Mouse (Mus musculus) adrenal gland, postnatal 36 days (tissue): Measurements from ENCODE around the gene Alkbh4. TPM values are rescaled to one million over a fixed set of nuclear protein-coding genes. Genes with fewer than 3 reads are reported as not detected.
"Not testable (repeated sequence)": the region's sequence is repeated elsewhere in the genome, so short reads cannot be mapped to it uniquely, and the experiment has no call there.

ENCODE experiments used
- DNase-seq, 2 experiments: peaks; one replicate each; pipeline ENCODE4 v3.0.0; 2021; ENCODE audit warnings: mixed read lengths in 1 of 2
- long read RNA-seq, 2 experiments: library from polyadenylated mRNA; stranded (forward); transcript quantifications; one replicate each; pipeline ENCODE4 v2.0.0; 2021; ENCODE audit warnings: borderline sequencing depth in 2 of 2
- total RNA-seq, 2 experiments: library from RNA; stranded (reverse); gene quantifications; 2 replicates each; pipeline ENCODE4 v1.2.3; 2021

Alkbh4 gene
- total RNA-seq = 1 to 10 TPM; 6.8 to 7.5 TPM
- long read RNA-seq, experiment 1, transcript Alkbh4-201 (3 exons, 1,773 nt) = major isoform, 11 of 15 reads
- long read RNA-seq, experiment 1, partial matches to known transcripts = 1 of 15 reads
- long read RNA-seq, experiment 1, other reads (novel, unspliced or antisense) = 2 of 15 reads
- long read RNA-seq, experiment 2, partial matches to known transcripts = 1 of 5 reads
- long read RNA-seq, experiment 2, other reads (novel, unspliced or antisense) = 2 of 5 reads

- peak; percentile 97 for DNase-seq
Measured at GRCm38 (mm10) chr5:136135571-136136291, at the start of gene Alkbh4, which contains the start of gene Lrwd1. TSS of gene Alkbh4 (plus strand) at chr5:136136146. TSS of gene Lrwd1 (minus strand) at chr5:136136074.

DNA sequence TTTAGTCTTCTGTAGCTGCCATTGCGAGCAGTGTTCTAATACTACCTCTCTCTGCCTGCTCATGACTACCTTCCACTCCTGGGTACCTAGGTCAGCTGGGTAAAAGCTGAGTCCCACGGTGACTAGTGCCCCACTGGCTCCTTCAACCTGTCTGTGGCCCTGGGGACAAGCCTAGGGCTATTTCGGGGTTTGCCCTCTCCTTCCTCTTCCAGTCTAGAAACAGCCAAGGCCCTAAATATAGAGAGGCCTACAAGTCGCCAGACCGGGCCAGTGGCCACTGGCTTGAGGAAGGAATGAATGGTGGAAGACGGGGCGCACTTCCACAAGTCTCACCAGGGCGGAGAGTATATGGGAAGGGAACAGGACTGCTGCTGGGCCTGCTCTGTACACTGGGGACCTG lies 49.7 kb upstream of the Alkbh4 start:
- DNase-seq = no peak

DNA sequence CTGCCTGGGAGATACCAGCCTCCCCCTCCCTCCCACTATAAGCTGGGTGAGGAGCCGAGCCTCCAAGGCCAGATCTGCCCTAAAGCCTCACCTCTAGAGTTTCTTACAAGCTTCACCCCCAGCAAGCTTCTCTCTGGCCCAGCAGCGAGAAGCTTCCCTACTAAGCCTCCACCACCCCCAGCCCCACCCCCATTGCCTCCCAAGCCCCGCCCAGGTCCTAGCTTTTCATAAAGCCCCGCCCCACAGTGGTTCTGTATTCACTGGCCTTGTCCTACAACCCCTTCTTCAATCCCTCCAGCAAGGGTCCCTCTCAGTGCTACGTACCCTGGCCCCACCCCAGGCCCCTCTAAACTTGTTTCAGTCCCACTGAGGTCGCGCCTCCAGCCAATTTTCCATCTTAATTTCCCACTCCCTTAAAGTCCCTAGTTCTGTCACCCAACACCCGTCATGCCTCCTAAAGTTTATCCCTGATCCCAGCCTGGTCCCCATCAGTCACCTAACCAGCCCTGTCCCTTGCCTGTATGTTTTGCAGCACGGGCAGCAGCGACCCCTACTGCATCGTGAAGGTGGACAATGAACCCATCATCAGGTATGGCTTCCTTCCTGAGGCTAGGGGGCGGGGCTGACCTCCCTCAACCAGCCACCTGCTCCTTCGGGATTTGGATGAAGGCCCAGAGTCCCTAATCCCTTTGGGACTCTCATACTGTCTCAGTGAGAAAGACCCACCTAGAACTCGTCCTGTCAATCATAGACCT lies 46.9 kb upstream of the Alkbh4 start:
- DNase-seq = no peak

DNA sequence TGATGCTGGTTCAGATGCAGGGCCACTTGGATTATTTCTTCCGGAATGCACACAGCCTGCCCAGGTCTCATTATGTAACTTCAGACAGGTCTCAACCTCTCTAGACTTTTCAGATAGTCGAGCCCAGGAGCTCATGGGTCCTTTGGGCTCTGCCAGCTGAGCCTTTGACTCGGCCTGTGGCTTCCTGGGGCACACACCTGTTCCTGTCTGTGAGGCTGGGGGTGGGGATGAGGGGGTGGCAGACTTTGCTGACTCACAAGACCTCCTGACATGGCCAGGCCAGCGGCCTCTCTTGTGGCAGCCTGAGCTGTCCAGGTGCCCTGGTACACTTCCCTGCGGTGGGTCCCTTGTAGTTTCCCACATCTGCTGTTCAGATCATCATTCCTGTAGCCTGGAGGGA lies 44.0 kb upstream of the Alkbh4 start:
- no peak for DNase-seq

DNA sequence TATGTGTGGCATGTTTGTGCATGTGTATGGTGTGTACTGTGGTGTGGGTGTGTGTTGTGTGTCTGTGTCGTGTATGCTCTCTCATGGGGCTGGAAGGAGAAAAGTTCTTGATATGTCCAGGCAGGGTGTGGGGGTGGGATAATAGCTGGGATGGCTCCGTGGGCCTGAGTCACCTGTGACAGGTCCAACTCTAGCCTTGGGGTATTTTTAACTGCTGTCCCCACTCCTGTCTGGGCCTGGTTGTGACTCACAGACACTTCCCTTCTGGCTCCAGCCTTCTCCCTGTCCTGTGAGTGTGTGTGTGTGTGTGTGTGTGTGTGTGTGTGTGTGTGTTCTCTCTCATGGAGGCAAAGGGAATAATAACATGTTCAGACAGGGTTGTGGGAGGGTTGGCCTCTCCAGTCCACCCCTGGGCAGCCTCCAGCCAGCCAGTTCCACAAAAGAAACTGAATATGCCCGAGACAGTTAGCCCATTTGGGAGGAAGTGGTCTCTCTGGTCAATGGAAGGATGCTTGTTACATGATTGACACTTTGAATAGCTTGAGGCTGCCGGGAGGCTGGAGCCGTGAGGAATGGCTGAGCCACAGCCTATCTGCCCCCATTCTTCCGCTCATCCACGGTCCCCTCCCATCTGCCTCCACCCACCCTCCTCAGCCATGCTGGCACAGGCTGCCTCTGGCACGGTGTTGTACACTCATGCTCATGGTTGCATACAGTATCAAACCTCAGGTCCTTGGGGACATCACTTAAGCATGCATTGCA lies 41.5 kb upstream of the Alkbh4 start:
- no peak for DNase-seq

- DNase-seq = no peak
Measured at GRCm38 (mm10) chr5:136095089-136095488, 40.9 kb upstream of the Alkbh4 start.

DNA sequence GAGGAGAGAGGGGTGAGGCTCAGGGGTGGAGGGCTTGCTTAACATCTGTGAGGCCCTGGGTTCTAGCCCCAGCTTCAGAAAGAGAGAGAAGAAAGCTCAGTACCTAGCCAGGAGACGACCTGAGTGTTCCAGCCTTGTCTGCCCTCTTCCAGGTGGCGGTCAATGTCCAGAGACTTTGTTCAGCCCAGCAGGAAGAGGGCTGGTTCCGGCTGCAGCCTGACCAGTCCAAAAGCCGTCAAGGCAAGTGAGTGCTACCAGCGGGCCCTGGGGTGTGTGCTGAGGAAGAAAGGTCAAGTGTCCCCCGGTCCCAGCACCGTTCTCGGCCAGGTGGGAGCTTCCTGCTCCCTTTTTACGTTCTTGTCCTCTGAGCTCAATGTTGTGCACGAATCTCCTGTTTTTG lies 37.4 kb upstream of the Alkbh4 start:
- DNase-seq = no peak

- DNase-seq = peak; percentile 79 to 82
Measured at GRCm38 (mm10) chr5:136102099-136102820, 33.7 kb upstream of the Alkbh4 start.

- DNase-seq = no peak
Measured at GRCm38 (mm10) chr5:136104511-136104910, 31.4 kb upstream of the Alkbh4 start.

DNA sequence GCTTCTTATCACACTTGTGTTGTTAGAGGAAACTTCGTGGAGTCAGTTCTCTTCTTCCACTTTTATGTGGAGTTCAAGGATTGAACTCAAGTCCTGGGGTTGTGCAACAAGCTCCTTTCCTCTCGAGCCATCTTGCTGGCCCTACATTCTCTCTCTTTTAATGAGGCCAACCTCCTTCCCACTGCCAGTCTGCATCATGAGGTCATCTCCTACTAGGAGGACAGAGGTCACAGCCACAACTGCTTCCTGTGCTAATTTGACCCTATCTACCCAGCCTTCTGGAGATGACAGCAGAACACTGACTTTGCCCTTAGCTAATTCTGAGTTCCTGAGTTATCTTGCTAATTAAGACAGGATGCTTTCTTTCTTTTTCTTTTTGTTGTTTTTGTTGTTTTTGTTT lies 27.5 kb upstream of the Alkbh4 start:
- DNase-seq = no peak

DNA sequence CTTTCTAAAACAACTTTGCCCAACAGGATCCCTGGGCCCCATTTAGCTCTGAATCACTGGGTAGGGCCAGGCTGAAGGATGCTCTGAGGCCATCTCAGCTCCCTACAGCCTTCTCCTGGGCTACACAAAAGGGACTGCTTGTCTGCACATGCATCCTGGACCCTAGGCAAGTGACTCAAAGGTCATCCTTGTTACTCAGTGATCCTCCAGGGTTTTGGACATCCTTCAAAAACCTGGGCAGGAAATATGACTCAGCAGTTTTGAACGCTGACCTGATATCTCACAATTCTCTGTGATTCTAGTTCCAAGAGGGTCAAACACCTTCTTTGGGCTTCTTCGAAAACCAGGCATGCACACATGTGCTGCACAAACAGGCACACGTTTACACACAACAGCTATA lies 26.9 kb upstream of the Alkbh4 start:
- DNase-seq = peak in 1 of 2 experiments; percentile 19

DNA sequence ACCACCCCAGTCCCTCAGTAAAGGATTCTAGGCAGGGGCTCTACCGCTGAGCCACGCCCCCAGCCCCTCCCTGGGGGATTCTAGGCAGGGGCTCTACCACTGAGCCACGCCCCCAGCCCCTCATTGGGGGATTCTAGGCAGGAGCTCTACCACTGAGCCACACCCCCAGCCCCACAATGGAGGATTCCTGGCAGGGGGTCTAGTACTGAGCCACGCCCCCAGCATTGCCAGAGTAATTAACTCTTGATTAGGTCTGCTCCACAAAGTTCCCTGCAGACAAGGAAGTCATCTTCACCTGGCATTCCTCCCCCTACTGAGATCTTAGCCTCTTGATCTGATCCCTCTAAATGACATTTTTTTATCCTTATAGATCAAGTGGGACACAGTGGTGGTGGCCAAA lies 22.4 kb upstream of the Alkbh4 start:
- not testable (repeated sequence) for DNase-seq

- peak; percentile 97 to 99 for DNase-seq
Measured at GRCm38 (mm10) chr5:136115891-136116783, 19.8 kb upstream of the Alkbh4 start, which contains the start of gene Polr2j. TSS of gene Polr2j (plus strand) at chr5:136116631.

DNA sequence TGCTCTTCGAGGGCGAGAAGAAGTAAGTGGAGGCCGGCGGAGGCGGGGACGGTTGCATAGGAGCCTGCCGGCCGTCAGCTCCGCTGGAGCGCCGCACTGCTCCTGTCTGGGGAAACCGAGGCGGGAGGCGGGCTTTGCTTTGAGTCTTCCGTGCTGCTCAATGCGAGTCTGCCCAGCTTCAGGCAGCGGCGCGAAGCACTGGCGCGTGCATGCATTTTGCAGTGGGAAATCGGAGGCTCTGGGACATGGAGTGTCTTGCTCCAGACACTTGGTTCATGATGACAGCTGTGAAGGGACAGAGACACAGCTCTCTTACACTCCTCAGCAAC lies 19.2 kb upstream of the Alkbh4 start:
- DNase-seq = no peak

DNA sequence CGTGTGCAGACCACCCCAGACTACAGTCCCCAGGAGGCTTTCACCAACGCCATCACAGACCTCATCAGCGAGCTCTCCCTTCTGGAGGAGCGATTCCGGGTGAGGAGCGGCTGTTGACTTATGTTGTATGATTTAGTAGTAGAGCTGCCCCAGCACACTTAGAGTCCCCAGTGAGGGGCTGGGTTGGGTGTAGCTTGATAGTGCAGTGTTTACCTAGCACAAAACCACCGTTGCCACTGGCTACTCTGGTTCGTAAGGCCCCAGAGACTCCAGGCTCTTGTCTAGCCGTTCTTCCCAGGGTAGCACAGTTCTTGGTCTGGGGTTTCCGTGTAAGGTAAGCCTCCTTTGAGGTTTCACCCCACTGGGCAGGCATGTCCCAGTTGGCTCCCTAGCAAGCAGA lies 13.8 kb upstream of the Alkbh4 start:
- no peak for DNase-seq

DNA sequence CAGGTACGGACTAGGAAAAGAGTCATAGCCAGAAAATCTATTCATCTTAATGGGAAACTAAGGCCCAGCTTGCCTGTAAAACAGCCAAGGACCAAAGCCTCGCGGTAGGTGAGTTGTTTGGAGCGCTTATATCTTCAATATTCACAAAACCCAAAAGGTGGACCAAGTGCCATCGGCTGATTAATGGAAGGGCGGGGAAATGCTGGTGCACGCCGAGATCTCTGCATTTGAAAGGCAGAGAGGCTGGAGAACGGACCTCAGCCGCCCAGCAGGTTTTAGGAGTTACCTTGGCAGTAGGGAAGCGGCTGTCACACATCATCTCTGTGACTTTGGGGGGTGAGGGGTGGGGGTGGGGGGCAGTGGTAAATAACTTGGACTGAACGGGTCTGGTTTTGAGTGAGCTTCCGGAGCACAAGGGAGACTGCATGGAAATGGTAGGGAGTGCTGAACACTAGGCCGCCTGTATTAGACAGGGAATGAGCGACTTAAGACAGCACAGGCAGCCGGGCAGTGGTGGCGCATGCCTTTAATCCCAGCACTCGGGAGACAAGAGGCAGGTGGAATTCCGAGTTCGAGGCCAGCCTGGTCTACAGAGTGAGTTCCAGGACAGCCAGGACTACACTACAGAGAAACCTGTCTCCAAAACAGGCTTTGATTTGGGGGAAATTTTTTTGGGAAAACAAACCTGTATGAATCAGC lies 495 bp downstream of the Alkbh4 start:
- DNase-seq = no peak

DNA sequence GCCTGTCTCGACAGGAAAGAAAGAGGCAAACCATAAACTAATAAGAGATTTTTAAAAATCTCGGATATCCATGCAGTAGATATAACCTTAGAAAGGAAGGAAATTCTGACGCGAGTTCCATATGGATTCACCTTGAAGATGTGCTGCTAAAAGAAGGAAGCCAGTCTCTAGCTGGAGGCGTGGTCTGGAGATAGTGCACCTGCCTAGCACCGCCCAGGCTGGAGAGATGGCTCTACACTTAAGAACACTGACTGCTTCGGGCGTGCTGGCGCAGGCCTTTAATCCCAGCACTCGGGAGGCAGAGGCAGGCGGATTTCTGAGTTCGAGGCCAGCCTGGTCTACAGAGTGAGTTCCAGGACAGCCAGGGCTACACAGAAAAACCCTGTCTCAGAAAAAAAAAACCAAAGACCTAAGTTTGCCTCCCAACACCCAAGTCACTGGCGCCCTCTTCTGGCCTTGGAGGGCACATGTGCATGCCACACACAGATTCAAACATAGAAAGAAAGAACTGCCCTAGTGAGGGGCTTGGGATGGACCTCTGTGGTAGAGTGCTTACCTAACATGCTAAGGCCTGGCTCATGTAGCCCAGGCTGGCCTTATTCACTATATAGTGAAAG lies 1.8 kb downstream of the Alkbh4 start:
- peak; percentile 49 to 68 for DNase-seq

- DNase-seq = no peak
Measured at GRCm38 (mm10) chr5:136139393-136139792, 3.4 kb downstream of the Alkbh4 start.

DNA sequence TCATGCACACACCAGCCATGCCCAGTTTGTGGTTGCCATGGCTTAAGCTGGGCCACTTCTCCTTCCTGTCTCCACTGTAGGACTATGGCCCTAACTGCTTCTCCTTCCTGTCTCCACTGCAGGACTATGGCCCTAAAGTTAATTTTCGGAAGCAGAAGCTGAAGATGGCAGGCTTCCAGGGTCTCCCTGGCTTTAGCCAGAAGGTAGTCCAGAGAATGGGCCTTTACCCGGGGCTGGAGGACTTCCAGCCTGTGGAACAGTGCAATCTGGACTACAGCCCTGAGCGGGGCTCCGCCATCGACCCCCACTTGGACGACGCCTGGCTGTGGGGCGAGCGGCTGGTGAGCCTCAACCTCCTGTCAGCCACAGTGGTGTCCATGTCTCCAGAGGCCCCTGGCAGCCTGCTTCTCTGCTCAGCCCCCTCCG lies 4.1 kb downstream of the Alkbh4 start:
- no peak for DNase-seq
